Mouse (Mus musculus): ENCODE results near the gene Arf6. TPM values are rescaled to one million over a fixed set of nuclear protein-coding genes. Genes with fewer than 3 reads are reported as not detected.
A peak's percentile ranks its signal among the peaks of the same experiment; 100 is the strongest.
"Not testable (repeated sequence)": the region's sequence is repeated elsewhere in the genome, so short reads cannot be mapped to it uniquely, and the experiment has no call there.

Arf6 gene
- polyA plus RNA-seq, 1 experiment, result 32.4 TPM

GRCm38 (mm10) chr12:69376132-69376531 is 4.2 kb downstream of the Arf6 start:
- H3K4me3 ChIP-seq (ENCODE audit: control insufficient read depth, low read depth, low read length), result peak overlapping the region; percentile 8
- H3K27ac ChIP-seq (ENCODE audit: control insufficient read depth, insufficient read depth, low read depth, low read length), result no peak overlapping the region
- H3K4me1 ChIP-seq (ENCODE audit: control insufficient read depth, insufficient read depth, low read length), result peaks cover 14% of the 10 kb centered on the region
- no peaks in the 10 kb centered on the region for H3K27me3 ChIP-seq (ENCODE audit: control insufficient read depth, insufficient read depth, low read length)
- H3K36me3 ChIP-seq (ENCODE audit: control insufficient read depth, insufficient read depth, low read length), result peaks cover 3% of the 10 kb centered on the region
- TF ChIP-seq CTCF (IDR thresholded peaks at IDR 0.05; ENCODE audit: control insufficient read depth, insufficient read depth, insufficient replicate concordance, low read depth, low read length) (no peak), POLR2A (IDR thresholded peaks at IDR 0.05; ENCODE audit: control insufficient read depth, low read depth, low read length) (no peak)

GRCm38 (mm10) chr12:69377188-69377587 is 5.2 kb downstream of the Arf6 start:
- Histone ChIP-seq H3K27me3 (ENCODE audit: control insufficient read depth, insufficient read depth, low read length) (no peaks in the 10 kb centered on the region), H3K36me3 (ENCODE audit: control insufficient read depth, insufficient read depth, low read length) (peaks cover 3% of the 10 kb centered on the region)
- no peak for TF ChIP-seq POLR2A (IDR thresholded peaks at IDR 0.05; ENCODE audit: control insufficient read depth, low read depth, low read length)
- no peak for TF ChIP-seq CTCF (IDR thresholded peaks at IDR 0.05; ENCODE audit: control insufficient read depth, insufficient read depth, insufficient replicate concordance, low read depth, low read length)

DNA sequence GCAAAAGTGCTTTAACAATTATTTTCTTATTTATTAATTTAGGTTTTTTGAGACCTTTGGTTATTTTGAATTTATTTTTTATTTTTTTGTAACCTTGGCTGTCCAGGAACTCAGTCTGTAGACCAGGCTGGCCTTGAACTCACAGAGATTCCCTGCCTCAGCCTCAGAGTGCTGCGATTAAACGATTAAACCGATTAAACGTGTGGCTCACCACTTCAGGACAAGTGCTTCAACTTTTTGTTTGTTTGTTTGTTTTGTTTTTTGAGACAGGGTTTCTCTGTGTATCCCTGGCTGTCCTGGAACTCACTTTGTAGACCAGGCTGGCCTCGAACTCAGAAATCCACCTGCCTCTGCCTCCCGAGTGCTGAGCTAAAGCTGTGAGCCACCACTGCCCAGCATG is 5.7 kb downstream of the Arf6 start:
- H3K27me3 ChIP-seq (ENCODE audit: control insufficient read depth, insufficient read depth, low read length); H3K27ac ChIP-seq (ENCODE audit: control insufficient read depth, insufficient read depth, low read depth, low read length); H3K36me3 ChIP-seq (ENCODE audit: control insufficient read depth, insufficient read depth, low read length): not testable (repeated sequence)
- Histone ChIP-seq H3K4me1 (ENCODE audit: control insufficient read depth, insufficient read depth, low read length) (peaks cover 14% of the 10 kb centered on the region), H3K4me3 (ENCODE audit: control insufficient read depth, low read depth, low read length) (peak overlapping the region; percentile 3; the same call in 1 of the 2 replicates)

More at GRCm38 (mm10) chr12:69377188-69377587, 5.2 kb downstream of the Arf6 start:
- no peak overlapping the region for H3K4me3 ChIP-seq (ENCODE audit: control insufficient read depth, low read depth, low read length)
- peaks cover 14% of the 10 kb centered on the region for H3K4me1 ChIP-seq (ENCODE audit: control insufficient read depth, insufficient read depth, low read length)
- no peak overlapping the region for H3K27ac ChIP-seq (ENCODE audit: control insufficient read depth, insufficient read depth, low read depth, low read length)

GRCm38 (mm10) chr12:69378558-69379454 is 6.9 kb downstream of the Arf6 start:
- Histone ChIP-seq H3K4me1 (ENCODE audit: control insufficient read depth, insufficient read depth, low read length) (peaks cover 7% of the 10 kb centered on the region), H3K36me3 (ENCODE audit: control insufficient read depth, insufficient read depth, low read length) (no peaks in the 10 kb centered on the region), H3K4me3 (ENCODE audit: control insufficient read depth, low read depth, low read length) (peak overlapping the region; percentile 70), H3K27ac (ENCODE audit: control insufficient read depth, insufficient read depth, low read depth, low read length) (peak overlapping the region; percentile 61; the same call in 1 of the 2 replicates), H3K27me3 (ENCODE audit: control insufficient read depth, insufficient read depth, low read length) (no peaks in the 10 kb centered on the region)
- TF ChIP-seq POLR2A (IDR thresholded peaks at IDR 0.05; ENCODE audit: control insufficient read depth, low read depth, low read length) (no peak; the same call in 1 of the 2 replicates), CTCF (IDR thresholded peaks at IDR 0.05; ENCODE audit: control insufficient read depth, insufficient read depth, insufficient replicate concordance, low read depth, low read length) (no peak)

DNA sequence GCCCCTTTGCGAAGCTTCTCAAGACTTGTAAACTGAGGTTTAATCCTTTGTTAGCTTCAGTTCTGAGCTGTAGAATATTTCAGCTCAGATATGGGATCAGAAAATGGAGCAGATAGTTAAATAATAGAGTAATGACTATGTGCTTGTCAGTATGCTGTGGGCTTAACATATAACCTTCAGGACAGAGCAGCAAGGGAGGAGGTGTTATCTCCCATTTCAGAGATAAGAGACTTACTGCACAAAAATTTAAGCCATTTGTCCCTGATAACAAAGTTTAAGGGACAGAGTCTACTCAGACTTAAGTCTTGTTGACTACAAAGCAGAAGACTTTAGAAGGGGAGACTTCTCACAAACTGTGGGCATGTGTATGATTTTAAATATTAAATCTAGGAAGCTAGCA is 10.9 kb downstream of the Arf6 start:
- Histone ChIP-seq H3K36me3 (ENCODE audit: control insufficient read depth, insufficient read depth, low read length) (no peaks in the 10 kb centered on the region), H3K27ac (ENCODE audit: control insufficient read depth, insufficient read depth, low read depth, low read length) (no peak overlapping the region), H3K4me3 (ENCODE audit: control insufficient read depth, low read depth, low read length) (no peak overlapping the region), H3K27me3 (ENCODE audit: control insufficient read depth, insufficient read depth, low read length) (no peaks in the 10 kb centered on the region), H3K4me1 (ENCODE audit: control insufficient read depth, insufficient read depth, low read length) (peaks cover 4% of the 10 kb centered on the region)
- TF ChIP-seq CTCF (IDR thresholded peaks at IDR 0.05; ENCODE audit: control insufficient read depth, insufficient read depth, insufficient replicate concordance, low read depth, low read length) (no peak), POLR2A (IDR thresholded peaks at IDR 0.05; ENCODE audit: control insufficient read depth, low read depth, low read length) (no peak)

GRCm38 (mm10) chr12:69384606-69385005 is 12.7 kb downstream of the Arf6 start:
- no peak overlapping the region for H3K4me3 ChIP-seq (ENCODE audit: control insufficient read depth, low read depth, low read length)
- peaks cover 10% of the 10 kb centered on the region for H3K4me1 ChIP-seq (ENCODE audit: control insufficient read depth, insufficient read depth, low read length)
- no peaks in the 10 kb centered on the region for H3K27me3 ChIP-seq (ENCODE audit: control insufficient read depth, insufficient read depth, low read length)
- TF ChIP-seq CTCF (IDR thresholded peaks at IDR 0.05; ENCODE audit: control insufficient read depth, insufficient read depth, insufficient replicate concordance, low read depth, low read length) (no peak), POLR2A (IDR thresholded peaks at IDR 0.05; ENCODE audit: control insufficient read depth, low read depth, low read length) (no peak)
- H3K36me3 ChIP-seq (ENCODE audit: control insufficient read depth, insufficient read depth, low read length), result no peaks in the 10 kb centered on the region
- H3K27ac ChIP-seq (ENCODE audit: control insufficient read depth, insufficient read depth, low read depth, low read length), result no peak overlapping the region

- H3K27ac ChIP-seq (ENCODE audit: control insufficient read depth, insufficient read depth, low read depth, low read length), result no peak overlapping the region
- H3K27me3 ChIP-seq (ENCODE audit: control insufficient read depth, insufficient read depth, low read length), result no peaks in the 10 kb centered on the region
- TF ChIP-seq CTCF (IDR thresholded peaks at IDR 0.05; ENCODE audit: control insufficient read depth, insufficient read depth, insufficient replicate concordance, low read depth, low read length) (no peak), POLR2A (IDR thresholded peaks at IDR 0.05; ENCODE audit: control insufficient read depth, low read depth, low read length) (no peak)
- H3K4me1 ChIP-seq (ENCODE audit: control insufficient read depth, insufficient read depth, low read length), result peaks cover 6% of the 10 kb centered on the region
- no peak overlapping the region for H3K4me3 ChIP-seq (ENCODE audit: control insufficient read depth, low read depth, low read length)
- H3K36me3 ChIP-seq (ENCODE audit: control insufficient read depth, insufficient read depth, low read length), result no peaks in the 10 kb centered on the region
These were observed 13.8 kb downstream of the Arf6 start for GRCm38 (mm10) chr12:69385542-69386280.

GRCm38 (mm10) chr12:69386281-69386732 is 14.4 kb downstream of the Arf6 start:
- not testable (repeated sequence) for H3K27me3 ChIP-seq (ENCODE audit: control insufficient read depth, insufficient read depth, low read length); H3K27ac ChIP-seq (ENCODE audit: control insufficient read depth, insufficient read depth, low read depth, low read length); H3K4me3 ChIP-seq (ENCODE audit: control insufficient read depth, low read depth, low read length); H3K36me3 ChIP-seq (ENCODE audit: control insufficient read depth, insufficient read depth, low read length); H3K4me1 ChIP-seq (ENCODE audit: control insufficient read depth, insufficient read depth, low read length)
